Mouse (Mus musculus) ES-E14 (cell line): Measurements from ENCODE around the gene Pard3.

Experiments used
- CHD2 ChIP-seq: IDR thresholded peaks from 2 replicates; pipeline ENCODE4 v1.6.1; 2014; ENCODE audit warnings: mild to moderate bottlenecking, low read depth, low read length, inconsistent platforms
- ZC3H11A ChIP-seq: IDR thresholded peaks from 2 replicates; pipeline ENCODE4 v1.6.1; 2012; ENCODE audit warnings: low read depth, mild to moderate bottlenecking, inconsistent platforms, low read length, borderline replicate concordance
- ZNF384 ChIP-seq: IDR thresholded peaks from 2 replicates; pipeline ENCODE4 v1.6.1; 2012; ENCODE audit warnings: low read depth, low read length, inconsistent platforms

- no peak for TF ChIP-seq ZC3H11A
- TF ChIP-seq ZNF384, result no peak
- no peak for TF ChIP-seq CHD2
These were observed 844 bp downstream of the Pard3 start for GRCm38 (mm10) chr8:127064361-127065112.
